Mouse (Mus musculus): ENCODE data around the gene Vmn2r117.
"Not testable (repeated sequence)": the region's sequence is repeated elsewhere in the genome, so short reads cannot be mapped to it uniquely, and the experiment has no call there.

Vmn2r117 gene

DNA sequence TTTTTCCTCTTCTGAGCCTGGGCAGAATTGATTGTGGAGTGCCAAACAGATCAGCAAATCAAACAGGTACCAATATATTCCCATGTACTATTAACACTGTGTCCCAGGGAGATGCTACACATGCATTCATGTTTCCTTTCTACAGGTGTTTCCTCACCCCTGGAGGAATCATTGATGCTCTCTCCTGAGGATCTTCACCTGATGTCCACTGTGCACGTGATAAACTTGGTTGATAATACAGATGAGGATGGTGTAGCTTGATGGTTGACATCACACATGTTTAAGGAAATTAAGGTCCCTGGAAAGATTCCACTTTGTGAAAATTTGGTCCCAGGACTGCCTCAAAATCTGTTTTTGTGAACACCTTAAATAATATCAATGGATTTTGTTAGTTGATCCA is at the start of gene Vmn2r117:
TSS of gene Vmn2r117 (minus strand) at position 101 of the 400 bp plus-strand sequence.
- not testable (repeated sequence) for DNase-seq (ENCODE audit: low read depth)

DNA sequence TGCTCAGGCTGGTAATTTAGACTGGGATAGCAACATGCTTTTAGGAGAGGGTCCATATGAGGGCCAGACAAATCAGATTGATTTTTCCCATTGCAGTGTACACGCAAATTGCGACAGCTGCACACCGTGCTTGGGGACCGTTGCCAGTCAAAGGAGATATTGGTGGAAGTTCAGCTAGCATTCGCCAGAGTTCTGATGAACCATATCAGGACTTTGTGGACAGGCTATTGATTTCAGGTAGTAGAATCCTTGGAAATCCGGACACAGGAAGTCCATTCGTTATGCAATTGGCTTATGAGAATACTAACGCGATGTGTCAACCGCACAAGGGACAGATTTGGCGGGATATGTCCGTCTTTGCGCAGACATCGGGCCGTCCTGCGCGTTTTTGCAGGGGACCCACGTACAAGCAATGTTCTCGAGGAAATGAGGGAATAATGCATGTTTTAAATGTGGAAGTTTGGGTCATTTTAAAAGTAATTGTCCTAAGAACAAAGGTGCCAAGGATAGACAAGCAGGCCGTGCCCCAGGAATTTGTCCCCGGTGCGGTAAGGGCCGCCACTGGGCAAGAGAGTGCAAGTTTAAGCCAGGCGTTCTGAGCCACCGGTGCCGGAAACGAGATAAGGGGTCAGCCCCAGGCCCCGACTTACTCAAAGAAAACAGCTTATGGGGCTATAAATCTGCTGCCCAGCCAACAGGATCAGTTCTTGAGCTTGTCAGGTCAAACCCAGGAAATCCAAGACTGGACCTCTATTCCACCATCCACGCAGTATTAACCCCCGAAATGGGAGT is 43.6 kb upstream of the Vmn2r117 start:
- DNase-seq (ENCODE audit: low read depth) = not testable (repeated sequence)

DNA sequence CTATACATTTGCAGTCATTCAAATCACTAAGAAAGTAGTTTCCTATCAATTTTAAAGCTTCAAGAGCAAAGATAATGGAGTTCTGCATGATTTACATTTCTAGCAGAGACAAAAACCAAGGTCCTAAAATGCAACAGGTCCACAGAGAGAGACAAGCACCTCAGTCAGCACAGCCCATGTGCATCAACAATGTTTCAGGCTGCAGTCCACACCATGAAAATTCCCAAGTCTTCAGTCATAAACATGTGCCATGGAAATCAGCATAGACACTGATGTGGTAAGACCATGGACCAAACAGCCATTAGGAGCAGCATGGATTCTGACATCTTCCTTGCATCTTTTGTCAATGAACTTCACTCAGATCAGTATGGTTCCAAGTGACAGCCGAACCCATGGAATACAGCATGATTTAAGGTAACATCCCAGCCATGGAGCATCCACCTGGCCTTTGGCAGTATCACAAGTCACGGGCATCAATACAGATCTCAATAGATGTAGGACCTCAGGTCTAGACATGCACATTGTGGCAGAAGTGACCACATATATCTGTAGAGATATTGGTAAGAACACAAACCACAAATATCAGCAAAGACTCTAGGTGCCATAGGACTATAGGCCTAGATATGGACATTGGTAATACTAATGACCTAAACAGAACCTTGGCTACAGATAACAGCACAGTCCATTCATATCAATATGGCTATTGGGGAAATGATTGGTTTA is 39.4 kb upstream of the Vmn2r117 start:
- no peak for DNase-seq (ENCODE audit: low read depth)

DNA sequence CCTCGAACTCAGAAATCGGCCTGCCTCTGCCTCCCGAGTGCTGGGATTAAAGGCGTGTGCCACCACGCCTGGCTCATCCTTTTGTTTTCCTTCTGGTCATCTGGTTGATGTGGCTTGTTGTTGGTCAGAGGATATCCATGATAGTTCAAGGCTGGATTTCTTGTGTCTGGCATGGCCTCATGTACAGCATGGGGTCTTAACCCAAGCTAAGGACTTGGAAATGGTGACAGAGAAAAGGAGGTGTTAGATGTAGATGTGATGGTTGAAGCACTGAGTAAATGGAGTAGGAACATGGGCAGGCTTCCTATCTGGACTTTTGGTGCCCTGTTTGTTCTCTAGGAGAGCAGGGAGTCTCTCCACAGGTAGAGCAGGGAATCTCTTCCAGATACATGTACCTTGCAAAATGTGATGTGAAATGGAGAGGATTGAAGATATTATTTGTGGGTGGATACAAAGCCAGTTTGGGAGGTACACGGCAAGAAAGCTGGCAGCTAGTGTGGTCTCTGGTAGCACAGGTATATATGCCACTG is 46.3 kb downstream of the Vmn2r117 start:
- peak; percentile 1 for DNase-seq (ENCODE audit: low read depth)

All from naive thymus-derived CD4-positive, alpha-beta T cell, adult 2 months (primary cell).